Mouse (Mus musculus): ENCODE data around the gene Mical3. TPM values are rescaled to one million over a fixed set of nuclear protein-coding genes. Genes with fewer than 3 reads are reported as not detected.

Gene Mical3
- polyA plus RNA-seq, 1 experiment from 2014 or later, result 13.1 TPM

GRCm38 (mm10) chr6:121054908-121055307, 75.9 kb downstream of the Mical3 start:
- H3K27me3 ChIP-seq, result no peaks in the 10 kb centered on the region
- WGBS, result 80% methylated on average over 9 of the region's 9 CpGs
- H3K4me3 ChIP-seq (replicated peaks), result no peak overlapping the region
- no peak overlapping the region for H3K4me2 ChIP-seq
- H3K27ac ChIP-seq, result no peak overlapping the region
- H3K9ac ChIP-seq, result no peak overlapping the region
- H3K4me1 ChIP-seq, result peaks cover 58% of the 10 kb centered on the region
- no peaks in the 10 kb centered on the region for H3K9me3 ChIP-seq (replicated peaks)
- no peak for ATAC-seq (replicated peaks; ENCODE audit: low FRiP score)
- no peaks in the 10 kb centered on the region for H3K36me3 ChIP-seq

GRCm38 (mm10) chr6:121054340-121054739, 76.5 kb downstream of the Mical3 start:
- H3K36me3 ChIP-seq, result no peaks in the 10 kb centered on the region
- H3K27ac ChIP-seq, result no peak overlapping the region
- H3K9me3 ChIP-seq (replicated peaks), result no peaks in the 10 kb centered on the region
- no peak overlapping the region for H3K9ac ChIP-seq
- no peak overlapping the region for H3K4me3 ChIP-seq (replicated peaks)
- no peaks in the 10 kb centered on the region for H3K27me3 ChIP-seq
- 0 out of 2 replicates have a peak, but pooled peaks have one; percentile 24 for ATAC-seq (replicated peaks; ENCODE audit: low FRiP score)
- H3K4me2 ChIP-seq, result no peak overlapping the region
- 73% methylated on average over 3 of the region's 3 CpGs for WGBS
- peaks cover 64% of the 10 kb centered on the region for H3K4me1 ChIP-seq

DNA sequence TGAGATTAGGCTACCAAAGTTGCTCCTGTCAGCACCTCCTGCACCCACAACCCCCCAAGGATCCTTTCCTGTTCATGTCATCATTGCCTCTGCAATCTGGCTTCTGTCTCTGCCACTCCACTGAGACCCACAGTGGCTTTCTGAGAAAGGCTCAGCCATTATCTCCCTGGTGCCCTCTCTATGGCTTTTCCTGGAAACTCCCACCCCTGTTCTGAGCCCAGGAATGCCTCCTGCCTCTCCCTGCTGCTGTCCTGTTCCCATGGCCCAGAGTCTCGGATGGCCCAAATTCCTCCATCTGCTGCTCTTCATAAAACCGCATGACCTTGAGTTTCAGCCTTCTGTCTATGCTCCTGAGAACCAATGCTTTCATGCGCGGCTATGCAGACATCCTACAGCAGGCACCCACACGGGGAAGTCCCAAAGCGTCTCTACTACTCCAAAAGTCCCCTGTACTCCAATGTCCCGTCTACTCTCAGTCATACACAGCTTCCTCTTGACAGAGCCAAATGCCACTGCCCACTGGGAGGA, 77.2 kb downstream of the Mical3 start:
- Histone ChIP-seq H3K9me3 (replicated peaks) (no peaks in the 10 kb centered on the region), H3K27me3 (no peaks in the 10 kb centered on the region), H3K27ac (no peak overlapping the region), H3K4me2 (no peak overlapping the region), H3K36me3 (no peaks in the 10 kb centered on the region), H3K4me1 (peaks cover 70% of the 10 kb centered on the region), H3K4me3 (replicated peaks) (no peak overlapping the region), H3K9ac (no peak overlapping the region)
- WGBS, result 80% methylated on average over 7 of the region's 7 CpGs
- ATAC-seq (replicated peaks; ENCODE audit: low FRiP score), result no peak

DNA sequence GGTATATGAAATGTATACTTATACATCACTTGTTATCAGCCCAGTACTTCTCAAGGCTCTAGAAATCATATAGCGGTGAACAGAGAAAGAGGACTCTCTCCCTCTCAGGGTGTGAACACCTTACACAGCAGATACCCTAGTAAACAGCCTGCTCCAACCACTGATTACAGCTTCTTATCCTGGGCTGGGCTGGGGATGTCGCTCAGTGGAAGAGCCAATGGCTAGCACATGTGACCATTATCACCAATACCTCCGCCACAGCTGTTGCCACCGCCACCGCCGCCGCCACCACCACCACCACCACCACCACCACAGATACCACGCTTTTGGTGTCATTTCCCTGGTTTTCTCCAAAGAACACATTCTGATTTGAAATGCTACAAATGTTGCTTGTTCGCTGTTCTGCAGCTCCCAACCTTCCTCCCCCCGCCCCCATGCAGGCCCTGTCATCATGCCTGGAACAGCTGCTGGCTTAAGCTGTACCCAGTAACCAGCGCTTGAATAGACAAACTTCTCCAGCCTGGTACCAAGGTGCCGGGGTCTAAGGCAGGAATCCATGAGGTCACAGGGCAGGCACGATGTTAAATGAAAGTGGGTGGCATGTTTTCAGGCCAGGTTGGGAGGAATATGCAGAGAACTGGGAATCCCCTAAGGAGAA, 78.7 kb downstream of the Mical3 start:
- H3K4me2 ChIP-seq, result no peak overlapping the region
- no peaks in the 10 kb centered on the region for H3K27me3 ChIP-seq
- ATAC-seq (replicated peaks; ENCODE audit: low FRiP score), result no peak
- H3K4me3 ChIP-seq (replicated peaks), result no peak overlapping the region
- peaks cover 67% of the 10 kb centered on the region for H3K4me1 ChIP-seq
- H3K27ac ChIP-seq, result no peak overlapping the region
- 94% methylated on average over 13 of the region's 13 CpGs for WGBS
- no peaks in the 10 kb centered on the region for H3K36me3 ChIP-seq
- no peak overlapping the region for H3K9ac ChIP-seq
- H3K9me3 ChIP-seq (replicated peaks), result no peaks in the 10 kb centered on the region

DNA sequence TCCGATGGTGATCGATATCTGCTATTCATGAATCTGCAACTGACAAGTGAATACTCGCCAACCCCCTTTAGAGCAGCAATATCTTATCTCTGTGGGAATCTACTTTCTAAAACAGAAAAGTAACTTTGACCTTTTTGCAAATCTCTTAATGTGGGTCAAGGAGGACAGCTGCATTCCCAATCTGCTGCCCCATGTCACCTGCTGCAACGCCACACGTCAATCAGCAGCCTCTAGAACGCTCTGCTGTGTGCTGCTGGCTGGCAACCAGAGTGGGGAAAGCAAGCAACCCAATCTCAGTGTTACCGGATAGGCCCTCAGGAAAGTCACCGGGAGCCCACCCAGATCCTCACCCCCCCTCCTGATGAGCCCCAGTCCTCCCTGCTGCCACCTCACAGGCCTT, 79.4 kb downstream of the Mical3 start:
- Histone ChIP-seq H3K4me3 (replicated peaks) (no peak overlapping the region), H3K36me3 (no peaks in the 10 kb centered on the region), H3K9ac (no peak overlapping the region), H3K4me1 (peaks cover 60% of the 10 kb centered on the region), H3K4me2 (no peak overlapping the region), H3K27ac (no peak overlapping the region), H3K27me3 (no peaks in the 10 kb centered on the region), H3K9me3 (replicated peaks) (no peaks in the 10 kb centered on the region)
- WGBS, result 74% methylated on average over 8 of the region's 8 CpGs
- ATAC-seq (replicated peaks; ENCODE audit: low FRiP score), result no peak

DNA sequence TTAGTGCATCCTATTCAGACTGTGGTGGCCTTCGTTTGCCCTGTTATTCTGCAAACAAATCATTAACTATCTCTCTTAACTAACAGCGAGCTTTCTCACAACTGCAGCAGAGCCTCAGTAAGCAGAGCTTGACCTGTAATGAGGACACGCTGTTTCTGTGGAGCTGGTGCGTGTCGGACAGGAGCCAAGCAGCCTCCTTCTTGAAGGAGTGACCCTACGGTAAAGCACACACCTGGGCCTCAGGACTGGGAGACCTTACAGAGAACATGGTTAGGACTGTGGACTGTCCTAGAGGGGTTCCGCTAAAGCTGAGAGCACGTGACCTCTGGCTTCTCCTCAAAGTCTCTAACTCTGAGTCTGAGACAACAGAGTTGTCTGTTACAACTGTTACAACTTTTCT, 82.1 kb downstream of the Mical3 start:
- H3K9ac ChIP-seq, result no peak overlapping the region
- H3K9me3 ChIP-seq (replicated peaks), result no peaks in the 10 kb centered on the region
- no peak overlapping the region for H3K4me3 ChIP-seq (replicated peaks)
- no peaks in the 10 kb centered on the region for H3K36me3 ChIP-seq
- H3K4me1 ChIP-seq, result peaks cover 62% of the 10 kb centered on the region
- H3K27ac ChIP-seq, result peak overlapping the region; percentile 82
- H3K27me3 ChIP-seq, result no peaks in the 10 kb centered on the region
- WGBS, result 48% methylated on average over 8 of the region's 8 CpGs
- peak; percentile 86 for ATAC-seq (replicated peaks; ENCODE audit: low FRiP score)
- no peak overlapping the region for H3K4me2 ChIP-seq

DNA sequence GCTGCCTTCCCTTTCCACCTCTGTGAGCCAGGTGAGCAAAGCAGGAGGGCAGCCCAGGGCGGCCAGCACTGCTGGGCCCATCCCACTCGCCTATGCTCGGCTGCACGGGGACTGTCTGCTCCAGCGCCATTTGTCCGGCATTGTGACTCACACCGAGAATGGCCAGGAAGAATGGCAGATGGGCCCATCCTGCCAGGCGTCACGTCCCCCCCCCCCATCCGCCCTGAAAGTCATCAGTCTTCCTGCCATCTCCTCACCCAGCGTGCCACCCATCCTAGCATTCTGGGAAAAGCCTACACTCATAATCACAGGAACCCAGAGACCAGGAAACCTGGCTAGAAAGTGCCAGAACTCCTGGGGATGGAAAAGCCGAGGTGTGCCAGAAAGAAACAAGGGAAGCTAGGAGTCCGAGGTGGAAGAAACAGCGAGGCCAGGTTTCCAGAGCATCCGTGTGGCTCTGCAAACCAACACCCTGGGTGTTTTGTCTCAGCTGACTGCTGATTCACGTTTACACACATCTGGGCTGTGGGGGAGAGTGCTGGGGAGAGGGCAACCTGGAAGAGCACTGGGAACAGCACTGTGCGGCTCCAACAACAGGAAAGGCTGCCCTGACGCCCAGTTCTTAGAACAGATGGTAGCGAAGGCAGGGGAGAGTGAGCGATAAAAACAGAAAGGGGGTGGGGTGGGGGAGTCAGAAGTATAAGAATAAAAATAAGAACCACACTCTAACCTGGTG, 85.3 kb downstream of the Mical3 start:
- H3K4me2 ChIP-seq, result peak overlapping the region; percentile 32; the same call in 1 of the 2 replicates
- no peaks in the 10 kb centered on the region for H3K27me3 ChIP-seq
- ATAC-seq (replicated peaks; ENCODE audit: low FRiP score), result peak; percentile 15; the same call in 1 of the 2 replicates
- peaks cover 59% of the 10 kb centered on the region for H3K4me1 ChIP-seq
- H3K9me3 ChIP-seq (replicated peaks), result no peaks in the 10 kb centered on the region
- no peak overlapping the region for H3K4me3 ChIP-seq (replicated peaks)
- H3K27ac ChIP-seq, result peak overlapping the region; percentile 48
- no peak overlapping the region for H3K9ac ChIP-seq
- WGBS, result 29% methylated on average over 20 of the region's 20 CpGs
- peaks cover 17% of the 10 kb centered on the region for H3K36me3 ChIP-seq

- no peak overlapping the region for H3K9ac ChIP-seq
Observed at GRCm38 (mm10) chr6:121043434-121044189, 87.2 kb downstream of the Mical3 start.

GRCm38 (mm10) chr6:121039719-121040118, 91.1 kb downstream of the Mical3 start:
- H3K4me2 ChIP-seq, result no peak overlapping the region
- 89% methylated on average over 3 of the region's 3 CpGs for WGBS
- no peaks in the 10 kb centered on the region for H3K27me3 ChIP-seq
- H3K9me3 ChIP-seq (replicated peaks), result no peaks in the 10 kb centered on the region
- peaks cover 17% of the 10 kb centered on the region for H3K4me1 ChIP-seq
- ATAC-seq (replicated peaks; ENCODE audit: low FRiP score), result no peak
- H3K4me3 ChIP-seq (replicated peaks), result no peak overlapping the region
- no peak overlapping the region for H3K27ac ChIP-seq
- no peak overlapping the region for H3K9ac ChIP-seq
- H3K36me3 ChIP-seq, result peaks cover 67% of the 10 kb centered on the region

More at GRCm38 (mm10) chr6:121043434-121044189, 87.2 kb downstream of the Mical3 start:
- peak overlapping the region; percentile 19; the same call in 1 of the 2 replicates for H3K27ac ChIP-seq
- H3K27me3 ChIP-seq, result no peaks in the 10 kb centered on the region
- peaks cover 35% of the 10 kb centered on the region for H3K36me3 ChIP-seq
- H3K4me2 ChIP-seq, result no peak overlapping the region
- H3K9me3 ChIP-seq (replicated peaks), result no peaks in the 10 kb centered on the region
- no peak for ATAC-seq (replicated peaks; ENCODE audit: low FRiP score)
- H3K4me3 ChIP-seq (replicated peaks), result no peak overlapping the region
- WGBS, result 48% methylated on average over 14 of the region's 14 CpGs
- H3K4me1 ChIP-seq, result peaks cover 40% of the 10 kb centered on the region

DNA sequence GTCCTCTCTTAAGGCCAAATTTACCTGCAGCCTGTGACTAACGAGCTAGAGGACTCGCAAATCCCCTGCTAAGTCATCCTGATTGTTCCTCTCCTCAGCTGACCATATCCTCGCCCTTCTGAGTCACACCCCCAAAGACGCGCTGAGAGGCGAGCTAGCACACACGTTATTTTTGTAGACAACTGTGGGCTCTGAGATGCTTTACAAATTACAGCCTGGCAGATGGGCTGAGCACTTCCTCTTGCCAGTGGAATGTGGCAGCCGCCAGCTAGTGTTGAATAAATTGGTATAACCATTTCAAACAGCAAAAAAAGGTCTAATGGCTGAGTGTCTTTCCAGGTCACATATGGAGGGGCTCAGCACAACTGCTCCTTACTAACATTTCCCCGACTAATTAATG, 91.5 kb downstream of the Mical3 start:
- H3K4me2 ChIP-seq, result no peak overlapping the region
- peaks cover 13% of the 10 kb centered on the region for H3K4me1 ChIP-seq
- H3K4me3 ChIP-seq (replicated peaks), result no peak overlapping the region
- no peaks in the 10 kb centered on the region for H3K27me3 ChIP-seq
- ATAC-seq (replicated peaks; ENCODE audit: low FRiP score), result no peak
- peaks cover 71% of the 10 kb centered on the region for H3K36me3 ChIP-seq
- H3K27ac ChIP-seq, result no peak overlapping the region
- no peak overlapping the region for H3K9ac ChIP-seq
- H3K9me3 ChIP-seq (replicated peaks), result no peaks in the 10 kb centered on the region
- 84% methylated on average over 9 of the region's 9 CpGs for WGBS

- Histone ChIP-seq H3K9ac (no peak overlapping the region), H3K36me3 (peaks cover 90% of the 10 kb centered on the region), H3K27me3 (no peaks in the 10 kb centered on the region), H3K4me1 (no peaks in the 10 kb centered on the region), H3K9me3 (replicated peaks) (no peaks in the 10 kb centered on the region), H3K4me3 (replicated peaks) (no peak overlapping the region), H3K27ac (no peak overlapping the region), H3K4me2 (no peak overlapping the region)
- no peak for ATAC-seq (replicated peaks; ENCODE audit: low FRiP score)
- WGBS, result 57% methylated on average over 4 of the region's 4 CpGs
Observed at GRCm38 (mm10) chr6:121037086-121037485, 93.7 kb downstream of the Mical3 start.

GRCm38 (mm10) chr6:121035929-121036328, 94.9 kb downstream of the Mical3 start:
- H3K27me3 ChIP-seq, result no peaks in the 10 kb centered on the region
- no peaks in the 10 kb centered on the region for H3K9me3 ChIP-seq (replicated peaks)
- ATAC-seq (replicated peaks; ENCODE audit: low FRiP score), result no peak
- no peak overlapping the region for H3K4me3 ChIP-seq (replicated peaks)
- no peak overlapping the region for H3K27ac ChIP-seq
- WGBS, result 38% methylated on average over 3 of the region's 3 CpGs
- H3K9ac ChIP-seq, result no peak overlapping the region
- no peaks in the 10 kb centered on the region for H3K4me1 ChIP-seq
- H3K4me2 ChIP-seq, result no peak overlapping the region
- H3K36me3 ChIP-seq, result peaks cover 91% of the 10 kb centered on the region
